Mouse (Mus musculus): ENCODE data around the gene Hddc3.

GRCm38 (mm10) chr7:80298754-80299153, 44.1 kb upstream of the Hddc3 start:
- TF ChIP-seq EP300 (IDR thresholded peaks at IDR 0.05; ENCODE audit: insufficient read depth, low read depth, low read length) (no peak), CTCF (IDR thresholded peaks at IDR 0.05) (no peak), POLR2A (IDR thresholded peaks at IDR 0.05; ENCODE audit: insufficient read depth, low read depth, low read length) (no peak)

All from heart, adult 2 months (tissue).